Comparison of ENCODE assay signal across 10 mouse cellular contexts in genomic region chr1:193270965-193271763, GRCm38 (mm10). TPM values are rescaled to one million over a fixed set of nuclear protein-coding genes. Genes with fewer than 3 reads are reported as not detected.
A peak's percentile ranks its signal among the peaks of the same experiment; 100 is the strongest.
DNase-seq lines count a peak whose midpoint lies in the region; ATAC-seq and TF ChIP-seq lines count a peak whose summit lies in the region.
"Had no signal": no experiment of that assay in that cellular context is flagged by ENCODE, and none has a peak within 500 bp of the region (broad histone marks: within the 10 kb centered on the region; RNA-seq: fewer than 3 reads in every experiment).

No protein-coding gene starts in this region.

- no peak for TF ChIP-seq EP300 in stomach, postnatal 0 days (optimal IDR thresholded peaks at IDR 0.05)

- no peak overlapping the region for H3K9ac ChIP-seq in forebrain, embryonic 12.5 days
- H3K9ac ChIP-seq in forebrain, embryonic 14.5 days (ENCODE audit: low read length) = no peak overlapping the region
- H3K9ac ChIP-seq in midbrain, embryonic 13.5 days (replicated peaks) = no peak overlapping the region
- H3K9ac ChIP-seq in midbrain, embryonic 14.5 days (replicated peaks; ENCODE audit: low read length) = no peak overlapping the region
- H3K9ac ChIP-seq in liver, embryonic 13.5 days = 0 out of 2 replicates have a peak overlapping the region, but pooled peaks have one; percentile 71
- H3K9ac ChIP-seq in stomach, postnatal 0 days (ENCODE audit: low read length) = no peak overlapping the region

- TF ChIP-seq CTCF in stomach, postnatal 0 days (IDR thresholded peaks at IDR 0.05; ENCODE audit: low read depth) = no peak

- H3K9me3 ChIP-seq in forebrain, embryonic 12.5 days = no peaks in the 10 kb centered on the region
- no peaks in the 10 kb centered on the region for H3K9me3 ChIP-seq in forebrain, embryonic 14.5 days (replicated peaks; ENCODE audit: control insufficient read depth, low read length)
- H3K9me3 ChIP-seq in midbrain, embryonic 13.5 days = no peaks in the 10 kb centered on the region
- no peaks in the 10 kb centered on the region for H3K9me3 ChIP-seq in midbrain, embryonic 14.5 days (ENCODE audit: control insufficient read depth, low read length)
- no peaks in the 10 kb centered on the region for H3K9me3 ChIP-seq in liver, embryonic 13.5 days (replicated peaks)
- no peaks in the 10 kb centered on the region for H3K9me3 ChIP-seq in stomach, postnatal 0 days (ENCODE audit: control insufficient read depth, low read length)

- 74% methylated on average over 6 of the region's 6 CpGs for WGBS in forebrain, embryonic 12.5 days
- 77% methylated on average over 6 of the region's 6 CpGs for WGBS in forebrain, embryonic 14.5 days
- WGBS in midbrain, embryonic 13.5 days = 74% methylated on average over 6 of the region's 6 CpGs
- 69% methylated on average over 6 of the region's 6 CpGs for whole genome bisulfite sequencing in midbrain, embryonic 14.5 days
- WGBS in liver, embryonic 13.5 days (ENCODE audit: insufficient replicate concordance) = 30% methylated on average over 6 of the region's 6 CpGs
- WGBS in stomach, postnatal 0 days = 49% methylated on average over 6 of the region's 6 CpGs

- no peak for ATAC-seq in forebrain, embryonic 12.5 days (ENCODE audit: low FRiP score)
- ATAC-seq in forebrain, embryonic 14.5 days = no peak
- ATAC-seq in midbrain, embryonic 13.5 days = no peak
- no peak for ATAC-seq in midbrain, embryonic 14.5 days (ENCODE audit: low FRiP score, low TSS enrichment)
- no peak for ATAC-seq in liver, embryonic 13.5 days (ENCODE audit: low read depth)
- ATAC-seq in stomach, postnatal 0 days (ENCODE audit: low FRiP score, low TSS enrichment) = no peak

- 0 out of 2 replicates have a peak overlapping the region, but pooled peaks have one; percentile 65 for H3K4me2 ChIP-seq in forebrain, embryonic 12.5 days
- H3K4me2 ChIP-seq in forebrain, embryonic 14.5 days (ENCODE audit: low read length) = no peak overlapping the region
- peak overlapping the region; percentile 63; the same call in 1 of the 2 replicates for H3K4me2 ChIP-seq in midbrain, embryonic 13.5 days (replicated peaks)
- no peak overlapping the region for H3K4me2 ChIP-seq in midbrain, embryonic 14.5 days (ENCODE audit: low read length)
- peak overlapping the region; percentile 55 for H3K4me2 ChIP-seq in liver, embryonic 13.5 days
- peak overlapping the region; percentile 33 for H3K4me2 ChIP-seq in stomach, postnatal 0 days (replicated peaks; ENCODE audit: low read depth)

- no peaks in the 10 kb centered on the region for H3K27me3 ChIP-seq in forebrain, embryonic 12.5 days
- H3K27me3 ChIP-seq in forebrain, embryonic 14.5 days (replicated peaks; ENCODE audit: control insufficient read depth, insufficient read depth, low read length) = no peaks in the 10 kb centered on the region
- H3K27me3 ChIP-seq in midbrain, embryonic 13.5 days = no peaks in the 10 kb centered on the region
- H3K27me3 ChIP-seq in midbrain, embryonic 14.5 days (ENCODE audit: control insufficient read depth, insufficient read depth, low read length) = no peaks in the 10 kb centered on the region
- H3K27me3 ChIP-seq in liver, embryonic 13.5 days = no peaks in the 10 kb centered on the region
- H3K27me3 ChIP-seq in stomach, postnatal 0 days (ENCODE audit: control insufficient read depth, insufficient read depth, low read length) = no peaks in the 10 kb centered on the region

- H3K27ac ChIP-seq in forebrain, embryonic 12.5 days = no peak overlapping the region
- no peak overlapping the region for H3K27ac ChIP-seq in forebrain, embryonic 14.5 days (ENCODE audit: low read depth, low read length)
- no peak overlapping the region for H3K27ac ChIP-seq in midbrain, embryonic 13.5 days
- H3K27ac ChIP-seq in midbrain, embryonic 14.5 days (replicated peaks; ENCODE audit: low read depth, low read length) = no peak overlapping the region
- H3K27ac ChIP-seq in liver, embryonic 13.5 days = no peak overlapping the region
- no peak overlapping the region for H3K27ac ChIP-seq in stomach, postnatal 0 days (replicated peaks)

- DNase-seq in forebrain, embryonic 14.5 days (ENCODE audit: low spot score) = no peak
- no peak for DNase-seq in midbrain, embryonic 14.5 days
- DNase-seq in liver, embryonic 13.5 days = no peak
- no peak for DNase-seq in stomach, postnatal 0 days (ENCODE audit: low spot score)
- DNase-seq in layer of hippocampus, adult 11-12 months (ENCODE audit: low spot score) = no peak
- no peak for DNase-seq in layer of hippocampus, postnatal 10 days (ENCODE audit: low spot score in 2 of 2)
- DNase-seq: gastrocnemius, postnatal 14 days; right cerebral cortex, postnatal 4 days had no signal

- no peaks in the 10 kb centered on the region for H3K36me3 ChIP-seq in forebrain, embryonic 12.5 days (replicated peaks)
- no peaks in the 10 kb centered on the region for H3K36me3 ChIP-seq in forebrain, embryonic 14.5 days (ENCODE audit: control insufficient read depth, insufficient read depth, low read length)
- H3K36me3 ChIP-seq in midbrain, embryonic 13.5 days = no peaks in the 10 kb centered on the region
- no peaks in the 10 kb centered on the region for H3K36me3 ChIP-seq in midbrain, embryonic 14.5 days (ENCODE audit: control insufficient read depth, insufficient read depth, low read length)
- no peaks in the 10 kb centered on the region for H3K36me3 ChIP-seq in liver, embryonic 13.5 days
- no peaks in the 10 kb centered on the region for H3K36me3 ChIP-seq in stomach, postnatal 0 days (ENCODE audit: control insufficient read depth, insufficient read depth, low read length)

- H3K4me1 ChIP-seq in forebrain, embryonic 12.5 days = peaks cover 24% of the 10 kb centered on the region
- no peaks in the 10 kb centered on the region for H3K4me1 ChIP-seq in forebrain, embryonic 14.5 days (ENCODE audit: control insufficient read depth, insufficient read depth, low read length)
- peaks cover 19% of the 10 kb centered on the region for H3K4me1 ChIP-seq in midbrain, embryonic 13.5 days (replicated peaks)
- peaks cover 11% of the 10 kb centered on the region; the same call in 1 of the 2 replicates for H3K4me1 ChIP-seq in midbrain, embryonic 14.5 days (ENCODE audit: control insufficient read depth, insufficient read depth, low read length)
- peaks cover 16% of the 10 kb centered on the region for H3K4me1 ChIP-seq in liver, embryonic 13.5 days (replicated peaks)
- 0 out of 2 replicates have a peak, but pooled peaks cover 3% of the 10 kb centered on the region for H3K4me1 ChIP-seq in stomach, postnatal 0 days (replicated peaks; ENCODE audit: control insufficient read depth, insufficient read depth)

- no peak overlapping the region for H3K4me3 ChIP-seq in forebrain, embryonic 12.5 days (replicated peaks)
- H3K4me3 ChIP-seq in forebrain, embryonic 14.5 days (ENCODE audit: low read depth, low read length) = no peak overlapping the region
- no peak overlapping the region for H3K4me3 ChIP-seq in midbrain, embryonic 13.5 days (replicated peaks)
- H3K4me3 ChIP-seq in midbrain, embryonic 14.5 days (replicated peaks; ENCODE audit: low read depth, low read length) = no peak overlapping the region
- H3K4me3 ChIP-seq in liver, embryonic 13.5 days (replicated peaks) = peak overlapping the region; percentile 53; the same call in 1 of the 2 replicates
- H3K4me3 ChIP-seq in stomach, postnatal 0 days (ENCODE audit: low read depth, low read length) = no peak overlapping the region

RNA-seq across cellular contexts. Expression of gene G0s2, which starts 1.9 kb away (rescaled TPM):
- 6.3 and 6.9 TPM in 2 replicates for polyA plus RNA-seq in forebrain, embryonic 12.5 days (2016; fragmentation: Nextera tagmentation; extraction: Ambion mirVana)
- polyA plus RNA-seq in forebrain, embryonic 14.5 days (2014; fragmentation: Nextera tagmentation; extraction: Ambion mirVana) = 4.7 and 5.8 TPM in 2 replicates
- polyA plus RNA-seq in midbrain, embryonic 13.5 days (2015; fragmentation: Nextera tagmentation; extraction: Ambion mirVana) = 7.7 and 10.2 TPM in 2 replicates
- 5.7 and 7.4 TPM in 2 replicates for polyA plus RNA-seq in midbrain, embryonic 14.5 days (2014; fragmentation: Nextera tagmentation; extraction: Ambion mirVana)
- 40.3 and 43.2 TPM in 2 replicates for polyA plus RNA-seq in liver, embryonic 13.5 days (2015; fragmentation: Nextera tagmentation; extraction: Ambion mirVana)
- 20.8 and 27.4 TPM in 2 replicates for polyA plus RNA-seq in stomach, postnatal 0 days (2015; fragmentation: Nextera tagmentation; extraction: Ambion mirVana)
- 1 to 10 TPM; 6.7 to 9.3 TPM for total RNA-seq in layer of hippocampus, postnatal 10 days (2021)

RNA-seq across cellular contexts. Expression of gene Hsd11b1, which starts 7.3 kb away (rescaled TPM):
- not detected in 2 replicates for polyA plus RNA-seq in forebrain, embryonic 12.5 days (2016; fragmentation: Nextera tagmentation; extraction: Ambion mirVana)
- polyA plus RNA-seq in forebrain, embryonic 14.5 days (2014; fragmentation: Nextera tagmentation; extraction: Ambion mirVana) = 0.41 and 0.47 TPM in 2 replicates
- polyA plus RNA-seq in midbrain, embryonic 13.5 days (2015; fragmentation: Nextera tagmentation; extraction: Ambion mirVana) = not detected in 2 replicates
- 0.22 TPM in 1 of 2 replicates, not detected in the other for polyA plus RNA-seq in midbrain, embryonic 14.5 days (2014; fragmentation: Nextera tagmentation; extraction: Ambion mirVana)
- polyA plus RNA-seq in liver, embryonic 13.5 days (2015; fragmentation: Nextera tagmentation; extraction: Ambion mirVana) = 2.0 and 2.1 TPM in 2 replicates
- polyA plus RNA-seq in stomach, postnatal 0 days (2015; fragmentation: Nextera tagmentation; extraction: Ambion mirVana) = 2.8 and 3.0 TPM in 2 replicates
- total RNA-seq in layer of hippocampus, postnatal 10 days (2021) = 10 to 100 TPM; 31.5 to 35.3 TPM

Comparison
In these comparisons a context has a peak if more than half of its experiments do, and no peak if none do; other contexts are left out.
1. H3K4me2 ChIP-seq: peak in forebrain, embryonic 12.5 days (single experiment), midbrain, embryonic 13.5 days (single experiment), liver, embryonic 13.5 days (single experiment) and stomach, postnatal 0 days (single experiment); none in forebrain, embryonic 14.5 days (single experiment) and midbrain, embryonic 14.5 days (single experiment).